Mouse (Mus musculus): ENCODE measurements around the gene Tex29. TPM values are rescaled to one million over a fixed set of nuclear protein-coding genes. Genes with fewer than 3 reads are reported as not detected.
"Not testable (repeated sequence)": the region's sequence is repeated elsewhere in the genome, so short reads cannot be mapped to it uniquely, and the experiment has no call there.

Tex29 gene
- total RNA-seq, 1 experiment from 2014 or later: not detected

- no peak for ATAC-seq (replicated peaks; ENCODE audit: insufficient number of reproducible peaks, low FRiP score, low TSS enrichment, poor library complexity, severe bottlenecking)
Measured at GRCm38 (mm10) chr8:11827312-11827711, 13.0 kb upstream of the Tex29 start.

GRCm38 (mm10) chr8:11830214-11831046 lies 9.8 kb upstream of the Tex29 start:
- no peak for ATAC-seq (replicated peaks; ENCODE audit: insufficient number of reproducible peaks, low FRiP score, low TSS enrichment, poor library complexity, severe bottlenecking)

GRCm38 (mm10) chr8:11831174-11831573 lies 9.1 kb upstream of the Tex29 start:
- ATAC-seq (replicated peaks; ENCODE audit: insufficient number of reproducible peaks, low FRiP score, low TSS enrichment, poor library complexity, severe bottlenecking): no peak

- ATAC-seq (replicated peaks; ENCODE audit: insufficient number of reproducible peaks, low FRiP score, low TSS enrichment, poor library complexity, severe bottlenecking): no peak
Measured at GRCm38 (mm10) chr8:11831939-11832338, 8.3 kb upstream of the Tex29 start.

GRCm38 (mm10) chr8:11833157-11833556 lies 7.1 kb upstream of the Tex29 start:
- ATAC-seq (replicated peaks; ENCODE audit: insufficient number of reproducible peaks, low FRiP score, low TSS enrichment, poor library complexity, severe bottlenecking): no peak

GRCm38 (mm10) chr8:11834200-11834599 lies 6.1 kb upstream of the Tex29 start:
- no peak for ATAC-seq (replicated peaks; ENCODE audit: insufficient number of reproducible peaks, low FRiP score, low TSS enrichment, poor library complexity, severe bottlenecking)

GRCm38 (mm10) chr8:11834691-11835090 lies 5.6 kb upstream of the Tex29 start:
- no peak for ATAC-seq (replicated peaks; ENCODE audit: insufficient number of reproducible peaks, low FRiP score, low TSS enrichment, poor library complexity, severe bottlenecking)

- ATAC-seq (replicated peaks; ENCODE audit: insufficient number of reproducible peaks, low FRiP score, low TSS enrichment, poor library complexity, severe bottlenecking): no peak
Measured at GRCm38 (mm10) chr8:11841571-11841970, 1.3 kb downstream of the Tex29 start.

- ATAC-seq (replicated peaks; ENCODE audit: insufficient number of reproducible peaks, low FRiP score, low TSS enrichment, poor library complexity, severe bottlenecking): no peak
Measured at GRCm38 (mm10) chr8:11842757-11843156, 2.5 kb downstream of the Tex29 start.

GRCm38 (mm10) chr8:11843677-11844315 lies 3.5 kb downstream of the Tex29 start:
- ATAC-seq (replicated peaks; ENCODE audit: insufficient number of reproducible peaks, low FRiP score, low TSS enrichment, poor library complexity, severe bottlenecking): no peak

GRCm38 (mm10) chr8:11844316-11844685 lies 4.0 kb downstream of the Tex29 start:
- no peak for ATAC-seq (replicated peaks; ENCODE audit: insufficient number of reproducible peaks, low FRiP score, low TSS enrichment, poor library complexity, severe bottlenecking)

GRCm38 (mm10) chr8:11846807-11847206 lies 6.5 kb downstream of the Tex29 start:
- ATAC-seq (replicated peaks; ENCODE audit: insufficient number of reproducible peaks, low FRiP score, low TSS enrichment, poor library complexity, severe bottlenecking): no peak

- ATAC-seq (replicated peaks; ENCODE audit: insufficient number of reproducible peaks, low FRiP score, low TSS enrichment, poor library complexity, severe bottlenecking): no peak
Measured at GRCm38 (mm10) chr8:11867832-11868231, 27.6 kb downstream of the Tex29 start.

GRCm38 (mm10) chr8:11874227-11874626 lies 34.0 kb downstream of the Tex29 start:
- not testable (repeated sequence) for ATAC-seq (replicated peaks; ENCODE audit: insufficient number of reproducible peaks, low FRiP score, low TSS enrichment, poor library complexity, severe bottlenecking)

GRCm38 (mm10) chr8:11884646-11885045 lies 44.4 kb downstream of the Tex29 start:
- no peak for ATAC-seq (replicated peaks; ENCODE audit: insufficient number of reproducible peaks, low FRiP score, low TSS enrichment, poor library complexity, severe bottlenecking)

- no peak for ATAC-seq (replicated peaks; ENCODE audit: insufficient number of reproducible peaks, low FRiP score, low TSS enrichment, poor library complexity, severe bottlenecking)
Measured at GRCm38 (mm10) chr8:11885881-11886699, 45.8 kb downstream of the Tex29 start.

GRCm38 (mm10) chr8:11886824-11887223 lies 46.5 kb downstream of the Tex29 start:
- no peak for ATAC-seq (replicated peaks; ENCODE audit: insufficient number of reproducible peaks, low FRiP score, low TSS enrichment, poor library complexity, severe bottlenecking)

GRCm38 (mm10) chr8:11889156-11890018 lies 49.1 kb downstream of the Tex29 start:
- ATAC-seq (replicated peaks; ENCODE audit: insufficient number of reproducible peaks, low FRiP score, low TSS enrichment, poor library complexity, severe bottlenecking): no peak

GRCm38 (mm10) chr8:11892756-11893155 lies 52.5 kb downstream of the Tex29 start:
- ATAC-seq (replicated peaks; ENCODE audit: insufficient number of reproducible peaks, low FRiP score, low TSS enrichment, poor library complexity, severe bottlenecking): no peak

Measured in monocyte, adult 5-6 weeks (primary cell).